Mouse (Mus musculus) lung, embryonic 16.5 days (tissue): ENCODE results near the gene Ell2. TPM values are rescaled to one million over a fixed set of nuclear protein-coding genes. Genes with fewer than 3 reads are reported as not detected.

Experiments
- ATAC-seq: fragments of 200-750 bp; cut with Nextera tagmentation; 2 replicates; pipeline ENCODE4 v1.8.0; 2017; ENCODE audit warnings: low read depth, mild to moderate bottlenecking, moderate library complexity
- H3K27ac ChIP-seq: fragments of 300-500 bp; sonication (generic); 2 replicates; pipeline ENCODE4 v1.5.1; 2014; ENCODE audit warnings: mild to moderate bottlenecking, control low read depth, low read length
- H3K27me3 ChIP-seq: fragments of 300-500 bp; sonication (generic); 2 replicates; pipeline ENCODE4 v1.6.1; 2014; ENCODE audit warnings: low read depth, low read length, mixed read lengths; ENCODE audit not compliant: control insufficient read depth, insufficient read depth
- H3K36me3 ChIP-seq: fragments of 300-500 bp; sonication (generic); 2 replicates; pipeline ENCODE4 v1.6.1; 2014; ENCODE audit warnings: low read length; ENCODE audit not compliant: control insufficient read depth, insufficient read depth
- H3K4me1 ChIP-seq: fragments of 300-500 bp; sonication (generic); replicated peaks from 2 replicates; pipeline ENCODE4 v1.6.1; 2014; ENCODE audit warnings: low read length, mixed read lengths; ENCODE audit not compliant: control insufficient read depth, insufficient read depth
- H3K4me2 ChIP-seq: fragments of 300-500 bp; sonication (generic); 2 replicates; pipeline ENCODE4 v1.6.1; 2014; ENCODE audit warnings: low read depth, low read length, control low read depth
- H3K4me3 ChIP-seq: fragments of 300-500 bp; sonication (generic); 2 replicates; pipeline ENCODE4 v1.5.1; 2014; ENCODE audit warnings: mild to moderate bottlenecking, low read length, control low read depth
- H3K9ac ChIP-seq: fragments of 300-500 bp; sonication (generic); 2 replicates; pipeline ENCODE4 v1.6.1; 2014; ENCODE audit warnings: low read length, control low read depth
- H3K9me3 ChIP-seq: fragments of 300-500 bp; sonication (generic); 2 replicates; pipeline ENCODE4 v1.6.1; 2016; ENCODE audit warnings: low read length; ENCODE audit not compliant: control insufficient read depth
- whole genome bisulfite sequencing: fragments of 180-500 bp; shearing (Covaris S2); extraction: QIAGEN DNeasy Blood & Tissue Kit; methylation state at CpG from one replicate; pipeline ENCODE4 v1.1.7; 2014; 5-methylcytosine and 5-hydroxymethylcytosine counted together
- polyA plus RNA-seq: library from polyadenylated mRNA; unstranded; fragments of >200 nt; fragmentation: Nextera tagmentation; extraction: Ambion mirVana; gene quantifications from 2 replicates; pipeline ENCODE4 v1.2.1, GENCODE M21; 2015

The Ell2 gene
- polyA plus RNA-seq, 1 experiment from 2014 or later = 7.5 TPM

- no peak overlapping the region for H3K4me3 ChIP-seq
- no peaks in the 10 kb centered on the region for H3K27me3 ChIP-seq
- H3K9me3 ChIP-seq = no peaks in the 10 kb centered on the region
- H3K4me1 ChIP-seq = no peaks in the 10 kb centered on the region
- 74% methylated on average over 5 of the region's 5 CpGs for WGBS
- H3K9ac ChIP-seq = no peak overlapping the region
- ATAC-seq = no peak
- H3K36me3 ChIP-seq = no peaks in the 10 kb centered on the region
- no peak overlapping the region for H3K27ac ChIP-seq
- no peak overlapping the region for H3K4me2 ChIP-seq
Measured at GRCm38 (mm10) chr13:75754398-75754797, 47.8 kb downstream of the Ell2 start.

DNA sequence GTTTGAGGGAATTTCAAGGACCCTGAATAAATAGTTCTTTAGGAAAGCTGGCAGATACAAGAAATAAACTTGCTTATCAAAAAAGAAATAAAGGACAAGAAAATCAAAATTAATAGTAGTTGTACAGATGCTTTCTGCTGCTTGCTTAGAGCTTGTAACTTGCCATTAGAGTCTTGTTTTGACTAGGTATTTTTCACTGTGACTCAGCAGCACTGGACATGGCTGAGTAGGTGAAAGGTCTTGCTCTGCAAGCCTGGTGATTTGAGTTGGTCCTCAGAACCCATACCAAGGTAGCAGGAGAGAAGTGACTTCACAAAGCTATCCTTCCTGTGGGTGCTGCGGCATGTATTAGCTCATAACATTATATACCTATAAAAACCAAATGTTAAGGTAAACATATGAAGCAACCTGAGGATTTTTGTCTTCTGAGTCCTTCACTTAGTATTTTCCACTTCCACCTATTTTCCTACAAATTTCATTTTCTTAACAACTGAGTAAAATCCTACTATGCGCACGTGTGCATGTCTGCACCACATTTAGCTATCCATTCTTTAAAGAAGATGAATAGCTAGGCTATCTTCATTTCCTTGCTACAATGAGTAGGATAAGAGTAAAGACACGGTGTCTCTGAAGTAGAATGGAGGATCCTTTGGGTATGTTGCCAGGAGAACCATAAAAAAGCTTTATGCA is 54.4 kb downstream of the Ell2 start:
- ATAC-seq = no peak
- WGBS = 89% methylated on average over 4 of the region's 4 CpGs

DNA sequence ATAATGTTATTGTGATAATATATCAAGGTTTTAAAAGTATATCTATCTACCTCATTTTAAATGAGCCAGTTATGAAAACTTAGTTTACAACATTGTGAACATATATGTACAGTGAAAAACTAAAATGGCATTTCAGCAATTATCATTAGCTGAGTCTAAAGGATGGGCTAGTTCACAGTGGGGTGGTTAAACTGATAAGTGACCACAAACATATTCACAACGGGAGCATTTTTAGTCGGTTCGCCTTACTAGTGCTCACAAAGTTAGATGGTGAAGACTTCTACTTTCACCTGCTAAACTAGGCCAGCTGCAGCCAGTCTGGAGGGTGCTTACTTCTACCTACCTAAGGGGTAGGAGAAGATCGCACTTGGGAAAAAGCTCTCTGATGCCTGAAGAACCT is 56.2 kb downstream of the Ell2 start:
- peaks cover 4% of the 10 kb centered on the region; the same call in 1 of the 2 replicates for H3K36me3 ChIP-seq
- no peak overlapping the region for H3K27ac ChIP-seq
- no peaks in the 10 kb centered on the region for H3K27me3 ChIP-seq
- H3K9ac ChIP-seq = no peak overlapping the region
- H3K4me3 ChIP-seq = no peak overlapping the region
- ATAC-seq = no peak
- H3K9me3 ChIP-seq = no peaks in the 10 kb centered on the region
- no peaks in the 10 kb centered on the region for H3K4me1 ChIP-seq
- WGBS = 87% methylated on average over 4 of the region's 4 CpGs
- H3K4me2 ChIP-seq = no peak overlapping the region

More for the DNA sequence above, 54.4 kb downstream of the Ell2 start:
- H3K27me3 ChIP-seq = no peaks in the 10 kb centered on the region
- H3K36me3 ChIP-seq = peaks cover 4% of the 10 kb centered on the region; the same call in 1 of the 2 replicates
- no peaks in the 10 kb centered on the region for H3K4me1 ChIP-seq
- no peaks in the 10 kb centered on the region for H3K9me3 ChIP-seq
- no peak overlapping the region for H3K27ac ChIP-seq
- H3K4me2 ChIP-seq = no peak overlapping the region
- H3K4me3 ChIP-seq = no peak overlapping the region
- no peak overlapping the region for H3K9ac ChIP-seq

DNA sequence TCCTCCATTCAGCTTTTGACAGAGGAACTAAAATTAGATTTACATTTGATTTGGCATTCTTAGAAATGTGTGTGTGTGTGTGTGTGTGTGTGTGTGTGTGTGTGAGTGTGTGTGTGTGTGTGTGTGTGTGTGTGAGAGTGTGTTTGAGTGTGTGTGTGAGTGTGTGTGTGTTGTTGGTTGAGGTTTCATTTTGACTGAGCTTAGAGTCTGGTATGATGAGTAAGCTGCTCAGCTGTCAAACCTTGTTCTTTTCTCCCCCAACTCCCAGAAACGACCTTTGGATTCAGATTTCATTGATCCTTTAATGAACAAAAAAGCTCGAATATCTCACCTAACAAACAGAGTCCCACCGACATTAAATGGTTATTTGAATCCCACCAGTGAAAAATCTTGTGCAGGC is 56.7 kb downstream of the Ell2 start:
- H3K27me3 ChIP-seq = no peaks in the 10 kb centered on the region
- no peak overlapping the region for H3K4me2 ChIP-seq
- 54% methylated on average over 3 of the region's 3 CpGs for WGBS
- H3K27ac ChIP-seq = no peak overlapping the region
- no peaks in the 10 kb centered on the region for H3K4me1 ChIP-seq
- H3K9ac ChIP-seq = no peak overlapping the region
- H3K9me3 ChIP-seq = no peaks in the 10 kb centered on the region
- peaks cover 4% of the 10 kb centered on the region; the same call in 1 of the 2 replicates for H3K36me3 ChIP-seq
- H3K4me3 ChIP-seq = no peak overlapping the region
- no peak for ATAC-seq

GRCm38 (mm10) chr13:75765742-75766141 is 59.2 kb downstream of the Ell2 start:
- Histone ChIP-seq H3K27ac (no peak overlapping the region), H3K27me3 (no peaks in the 10 kb centered on the region), H3K4me1 (no peaks in the 10 kb centered on the region), H3K4me3 (no peak overlapping the region), H3K9ac (no peak overlapping the region), H3K36me3 (peaks cover 6% of the 10 kb centered on the region; the same call in 1 of the 2 replicates), H3K4me2 (no peak overlapping the region), H3K9me3 (no peaks in the 10 kb centered on the region)
- 90% methylated on average over 1 of the region's 1 CpGs for WGBS
- ATAC-seq = no peak

GRCm38 (mm10) chr13:75766238-75766637 is 59.7 kb downstream of the Ell2 start:
- WGBS = 72% methylated on average over 5 of the region's 5 CpGs
- H3K9me3 ChIP-seq = no peaks in the 10 kb centered on the region
- no peak overlapping the region for H3K27ac ChIP-seq
- ATAC-seq = no peak
- H3K36me3 ChIP-seq = peaks cover 6% of the 10 kb centered on the region; the same call in 1 of the 2 replicates
- no peak overlapping the region for H3K4me2 ChIP-seq
- H3K4me1 ChIP-seq = no peaks in the 10 kb centered on the region
- H3K27me3 ChIP-seq = no peaks in the 10 kb centered on the region
- H3K4me3 ChIP-seq = no peak overlapping the region
- no peak overlapping the region for H3K9ac ChIP-seq

- Histone ChIP-seq H3K36me3 (peaks cover 6% of the 10 kb centered on the region; the same call in 1 of the 2 replicates), H3K27me3 (no peaks in the 10 kb centered on the region), H3K4me3 (no peak overlapping the region), H3K9me3 (no peaks in the 10 kb centered on the region), H3K4me2 (no peak overlapping the region), H3K27ac (no peak overlapping the region), H3K4me1 (no peaks in the 10 kb centered on the region), H3K9ac (no peak overlapping the region)
- ATAC-seq = no peak
- WGBS = 88% methylated on average over 2 of the region's 2 CpGs
Measured at GRCm38 (mm10) chr13:75766967-75767366, 60.4 kb downstream of the Ell2 start.

DNA sequence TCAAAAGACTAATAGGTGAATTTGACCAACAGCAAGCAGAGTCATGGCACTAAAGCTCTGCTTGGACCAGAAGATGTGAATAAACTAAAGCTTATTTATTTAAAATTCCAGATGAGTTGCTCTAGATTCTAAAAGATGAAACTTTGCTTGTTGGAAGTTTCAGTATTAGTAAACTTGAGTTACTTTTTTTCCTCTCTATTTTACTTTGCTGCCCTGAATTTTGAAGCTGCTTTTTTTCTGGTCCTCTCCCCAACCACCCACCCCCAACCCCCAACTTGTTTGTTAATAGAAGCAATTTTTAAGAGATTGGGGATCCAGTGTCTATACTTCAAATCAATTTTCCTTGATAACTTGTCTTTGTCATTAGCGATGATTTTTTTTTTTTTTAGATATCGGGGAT is 64.2 kb downstream of the Ell2 start:
- H3K27ac ChIP-seq = no peak overlapping the region
- H3K9ac ChIP-seq = no peak overlapping the region
- WGBS = 94% methylated on average over 2 of the region's 2 CpGs
- no peaks in the 10 kb centered on the region for H3K4me1 ChIP-seq
- H3K36me3 ChIP-seq = peaks cover 2% of the 10 kb centered on the region; the same call in 1 of the 2 replicates
- no peaks in the 10 kb centered on the region for H3K9me3 ChIP-seq
- H3K4me3 ChIP-seq = no peak overlapping the region
- no peak for ATAC-seq
- H3K27me3 ChIP-seq = no peaks in the 10 kb centered on the region
- no peak overlapping the region for H3K4me2 ChIP-seq

DNA sequence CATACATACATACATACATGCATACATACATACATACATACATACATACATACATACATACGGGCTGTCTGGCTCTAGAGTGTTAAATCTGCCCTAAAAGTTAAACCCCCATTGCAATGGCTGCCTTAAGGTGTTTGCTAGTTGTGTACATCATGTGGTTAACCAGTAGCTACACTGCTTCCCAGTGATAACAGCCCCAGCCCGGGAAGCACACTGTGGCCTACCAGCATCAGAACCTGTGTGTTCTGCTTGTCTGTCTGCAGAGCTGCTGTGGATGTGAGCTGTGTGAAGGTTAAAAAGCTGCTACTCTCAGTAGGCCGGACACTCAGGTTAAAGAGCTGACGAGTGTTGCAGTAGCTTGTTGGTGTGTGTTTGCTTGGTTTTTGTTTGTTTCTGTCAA is 64.8 kb downstream of the Ell2 start:
- Histone ChIP-seq H3K4me3 (no peak overlapping the region), H3K4me2 (no peak overlapping the region), H3K36me3 (peaks cover 2% of the 10 kb centered on the region; the same call in 1 of the 2 replicates), H3K27me3 (no peaks in the 10 kb centered on the region), H3K9ac (no peak overlapping the region), H3K4me1 (no peaks in the 10 kb centered on the region), H3K27ac (no peak overlapping the region), H3K9me3 (no peaks in the 10 kb centered on the region)
- WGBS = 76% methylated on average over 4 of the region's 4 CpGs
- ATAC-seq = no peak
